Mouse (Mus musculus) liver, embryonic 16.5 days (tissue): Measurements from ENCODE around the gene Mmel1. TPM values are rescaled to one million over a fixed set of nuclear protein-coding genes. Genes with fewer than 3 reads are reported as not detected.

ENCODE experiments used
- ATAC-seq: fragments of 200-750 bp; cut with Nextera tagmentation; 2 replicates; pipeline ENCODE4 v1.8.0; 2017; ENCODE audit warnings: low read depth, mild to moderate bottlenecking, moderate number of reproducible peaks, moderate library complexity
- H3K27ac ChIP-seq: fragments of 300-500 bp; sonication (generic); 2 replicates; pipeline ENCODE4 v1.5.1; 2014; ENCODE audit warnings: mild to moderate bottlenecking, low read length
- H3K27me3 ChIP-seq: fragments of 300-500 bp; sonication (generic); 2 replicates; pipeline ENCODE4 v1.6.1; 2014; ENCODE audit warnings: low read depth, low read length, mixed read lengths; ENCODE audit not compliant: control insufficient read depth, insufficient read depth
- H3K36me3 ChIP-seq: fragments of 300-500 bp; sonication (generic); 2 replicates; pipeline ENCODE4 v1.6.1; 2014; ENCODE audit warnings: mild to moderate bottlenecking; ENCODE audit not compliant: control insufficient read depth, insufficient read depth
- H3K4me1 ChIP-seq: fragments of 300-500 bp; sonication (generic); 2 replicates; pipeline ENCODE4 v1.6.1; 2014; ENCODE audit warnings: low read depth, low read length, mixed read lengths; ENCODE audit not compliant: control insufficient read depth
- H3K4me2 ChIP-seq: fragments of 300-500 bp; sonication (generic); 2 replicates; pipeline ENCODE4 v1.6.1; 2014; ENCODE audit warnings: low read depth, low read length, mixed read lengths
- H3K4me3 ChIP-seq: fragments of 300-500 bp; sonication (generic); 2 replicates; pipeline ENCODE4 v1.5.1; 2014; ENCODE audit warnings: low read depth, mild to moderate bottlenecking, low read length
- H3K9ac ChIP-seq: fragments of 300-500 bp; sonication (generic); 2 replicates; pipeline ENCODE4 v1.6.1; 2014; ENCODE audit warnings: low read depth, low read length
- H3K9me3 ChIP-seq: fragments of 300-500 bp; sonication (generic); replicated peaks from 2 replicates; pipeline ENCODE4 v1.6.1; 2016; ENCODE audit warnings: low read length; ENCODE audit not compliant: control insufficient read depth
- WGBS: fragments of 180-500 bp; shearing (Covaris S2); extraction: QIAGEN DNeasy Blood & Tissue Kit; methylation state at CpG from one replicate; pipeline ENCODE4 v1.1.7; 2014; ENCODE audit not compliant: insufficient replicate concordance; 5-methylcytosine and 5-hydroxymethylcytosine counted together
- polyA plus RNA-seq: library from polyadenylated mRNA; unstranded; fragments of >200 nt; fragmentation: Nextera tagmentation; extraction: Ambion mirVana; gene quantifications from 2 replicates; pipeline ENCODE4 v1.2.1, GENCODE M21; 2015

The Mmel1 gene
- polyA plus RNA-seq, 1 experiment from 2014 or later: 2.4 TPM

DNA sequence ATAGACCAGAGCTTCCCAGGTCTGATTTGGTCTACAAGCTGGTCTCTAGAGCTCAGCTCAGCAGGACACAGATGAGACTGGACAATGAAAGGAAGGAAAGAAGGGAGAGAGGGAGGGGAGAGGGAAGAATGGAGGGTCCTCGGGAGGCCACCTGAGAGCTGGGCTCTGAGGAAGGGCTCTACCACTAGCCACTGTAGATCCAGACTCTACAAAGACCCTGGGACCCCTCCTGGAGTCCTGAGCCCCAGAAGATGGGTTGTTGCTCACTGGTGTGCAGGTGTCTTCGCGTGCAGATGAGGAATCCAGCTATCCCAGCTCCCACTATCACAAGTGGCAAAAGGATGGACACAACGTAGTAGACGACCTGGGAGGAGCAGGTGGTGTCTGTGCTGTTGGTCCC is 53.5 kb downstream of the Mmel1 start:
- Histone ChIP-seq H3K4me2 (peak overlapping the region; percentile 82), H3K27ac (peak overlapping the region; percentile 3; the same call in 1 of the 2 replicates), H3K4me3 (peak overlapping the region; percentile 76), H3K36me3 (peaks cover 67% of the 10 kb centered on the region), H3K4me1 (peaks cover 57% of the 10 kb centered on the region), H3K27me3 (no peaks in the 10 kb centered on the region), H3K9me3 (no peaks in the 10 kb centered on the region), H3K9ac (0 out of 2 replicates have a peak overlapping the region, but pooled peaks have one; percentile 4)
- ATAC-seq: no peak
- 90% methylated on average over 5 of the region's 5 CpGs for WGBS

DNA sequence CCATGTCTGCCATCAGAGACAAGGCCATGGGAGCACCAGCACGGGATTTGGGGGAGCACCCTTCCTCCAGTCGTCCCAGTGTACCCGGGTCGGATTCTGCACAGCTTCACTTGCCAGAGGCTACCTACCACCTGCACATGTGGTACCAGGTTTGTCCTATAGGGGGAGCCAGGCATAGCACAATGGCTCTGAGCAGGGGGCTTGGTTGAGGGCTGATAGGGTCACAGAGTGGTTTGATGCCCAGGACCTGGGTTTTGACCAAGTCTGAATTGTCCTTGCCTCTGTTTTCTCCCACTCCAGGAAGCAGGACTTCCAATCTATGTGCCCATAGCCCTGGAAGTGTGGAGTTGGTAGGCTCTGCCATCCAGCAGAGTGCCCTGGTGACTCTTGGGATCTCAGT is 56.0 kb downstream of the Mmel1 start:
- Histone ChIP-seq H3K9ac (peak overlapping the region; percentile 90), H3K4me1 (peaks cover 66% of the 10 kb centered on the region)

DNA sequence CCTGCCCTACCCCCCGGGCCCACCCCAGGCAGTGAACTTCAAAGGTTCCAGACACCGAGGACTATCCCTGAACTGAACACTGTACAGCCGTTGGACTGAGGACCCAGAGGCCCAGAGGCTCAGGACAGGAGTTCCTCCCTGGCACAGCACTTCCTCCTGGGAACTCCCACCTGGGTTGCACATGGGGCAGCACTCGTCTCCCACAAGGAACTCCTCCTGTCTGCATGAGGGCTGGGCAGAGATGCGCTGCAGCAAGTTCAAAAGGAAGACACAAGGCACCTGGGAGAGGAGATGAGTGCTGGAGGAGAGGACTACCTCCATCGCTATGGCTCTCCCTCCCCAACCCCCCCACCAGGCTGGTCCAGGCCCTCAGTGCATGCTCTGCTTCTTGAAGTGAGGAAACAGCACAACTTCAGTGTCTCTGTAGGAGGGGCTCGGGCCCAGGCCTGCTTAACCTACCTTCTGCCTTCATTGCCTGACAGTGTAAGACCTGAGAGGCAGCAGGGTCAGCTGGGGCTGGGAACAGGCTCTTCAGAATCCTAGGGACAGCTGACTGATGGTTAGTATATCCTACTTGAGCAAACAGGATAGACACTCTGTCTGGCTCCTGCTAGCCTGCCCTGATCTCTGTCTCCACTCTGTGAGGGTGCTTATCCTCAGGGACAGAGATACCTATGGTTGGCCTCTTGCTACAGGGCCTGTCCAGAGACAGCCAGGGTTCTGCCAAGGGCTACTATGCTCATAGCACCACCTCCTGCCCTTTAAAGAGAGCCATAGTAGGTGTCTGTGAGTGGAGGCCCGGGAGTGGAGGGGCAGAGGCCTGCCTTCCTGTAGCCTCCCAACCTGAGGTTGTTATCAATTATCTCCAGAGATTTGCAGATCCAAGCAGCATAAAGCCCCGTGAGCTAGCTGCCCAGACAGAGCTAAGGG is 57.8 kb downstream of the Mmel1 start:
- peaks cover 45% of the 10 kb centered on the region for H3K36me3 ChIP-seq
- peaks cover 60% of the 10 kb centered on the region for H3K4me1 ChIP-seq
- H3K9ac ChIP-seq: peak overlapping the region; percentile 90
- 28% methylated on average over 9 of the region's 9 CpGs for WGBS
- peak overlapping the region; percentile 76 for H3K4me3 ChIP-seq
- H3K27me3 ChIP-seq: no peaks in the 10 kb centered on the region
- no peaks in the 10 kb centered on the region for H3K9me3 ChIP-seq
- H3K27ac ChIP-seq: peak overlapping the region; percentile 95
- ATAC-seq: peak; percentile 22
- H3K4me2 ChIP-seq: peak overlapping the region; percentile 82

More for the DNA sequence above, 56.0 kb downstream of the Mmel1 start:
- Histone ChIP-seq H3K27me3 (no peaks in the 10 kb centered on the region), H3K4me2 (peak overlapping the region; percentile 82), H3K36me3 (peaks cover 57% of the 10 kb centered on the region), H3K27ac (peak overlapping the region; percentile 70), H3K4me3 (peak overlapping the region; percentile 76), H3K9me3 (no peaks in the 10 kb centered on the region)
- 71% methylated on average over 4 of the region's 4 CpGs for WGBS
- ATAC-seq: no peak

DNA sequence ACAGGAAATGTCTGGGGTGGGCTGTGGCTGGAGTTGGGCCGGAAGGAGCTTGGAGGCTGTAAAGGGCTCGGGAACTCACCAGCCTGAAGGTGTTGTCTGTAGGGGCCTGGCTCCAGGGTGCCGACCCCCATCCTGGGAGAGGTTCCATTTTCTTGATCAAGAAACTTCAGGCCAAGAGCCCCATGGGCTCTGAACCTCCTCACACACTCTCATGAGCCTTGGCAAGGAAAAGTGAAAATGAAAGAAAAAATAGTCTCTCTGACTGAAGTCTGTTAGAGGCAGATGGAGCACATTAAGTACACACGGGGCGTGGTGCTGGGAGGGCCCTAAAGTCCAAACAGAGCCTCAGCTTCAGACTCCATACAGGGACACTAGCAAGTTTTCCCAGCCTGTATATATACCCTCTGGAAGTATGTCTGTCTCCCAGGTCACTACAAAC is 58.5 kb downstream of the Mmel1 start:
- Histone ChIP-seq H3K36me3 (peaks cover 39% of the 10 kb centered on the region), H3K4me1 (peaks cover 53% of the 10 kb centered on the region), H3K4me3 (peak overlapping the region; percentile 76), H3K27ac (peak overlapping the region; percentile 95), H3K4me2 (peak overlapping the region; percentile 82), H3K27me3 (no peaks in the 10 kb centered on the region), H3K9ac (peak overlapping the region; percentile 90), H3K9me3 (no peaks in the 10 kb centered on the region)
- WGBS: 2% methylated on average over 5 of the region's 5 CpGs
- ATAC-seq: peak; percentile 68

DNA sequence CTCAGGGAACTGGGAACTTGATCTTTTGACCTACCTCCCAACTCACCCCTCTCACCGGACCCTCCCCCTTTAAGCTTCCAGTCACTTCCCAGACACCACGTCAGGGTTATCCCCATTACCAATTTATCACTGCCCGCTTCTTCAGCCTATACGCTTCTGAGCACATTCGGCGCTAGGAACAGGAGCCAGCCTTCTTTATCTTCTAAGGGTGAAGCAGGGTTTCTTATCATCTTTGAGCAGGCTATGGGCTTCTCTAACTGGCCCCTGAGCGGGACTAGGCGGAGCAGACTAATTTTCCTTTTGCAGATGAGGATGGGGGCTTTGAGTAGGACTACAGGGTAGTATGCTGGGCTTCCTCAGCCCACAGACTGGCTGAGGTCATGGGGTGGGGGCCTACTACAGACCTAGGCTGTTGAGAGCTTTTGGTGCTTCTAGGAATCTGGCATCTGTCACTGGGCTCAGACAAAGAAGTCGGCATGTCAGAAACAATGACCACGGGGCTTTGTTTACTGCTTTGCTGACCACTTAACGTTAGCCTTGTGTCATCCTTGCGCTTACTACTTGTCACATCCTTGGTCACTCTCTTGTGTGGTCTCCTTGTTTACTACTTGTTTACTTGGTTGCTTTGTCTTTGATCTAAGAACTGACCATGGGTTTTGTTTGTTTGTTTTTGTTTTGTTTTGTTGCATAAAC is 59.2 kb downstream of the Mmel1 start, which contains the start of gene Tnfrsf14:
TSS of gene Tnfrsf14 (minus strand) at position 169 of the 693 bp plus-strand sequence.
- peaks cover 32% of the 10 kb centered on the region for H3K36me3 ChIP-seq
- H3K4me2 ChIP-seq: peak within 1 kb of the TSS; percentile 82
- peak within 1 kb of the TSS; percentile 95 for H3K27ac ChIP-seq
- no peaks in the 10 kb centered on the region for H3K9me3 ChIP-seq
- WGBS: 10% methylated on average over 12 of the region's 12 CpGs
- no peaks in the 10 kb centered on the region for H3K27me3 ChIP-seq
- peaks cover 50% of the 10 kb centered on the region for H3K4me1 ChIP-seq
- H3K4me3 ChIP-seq: peak within 1 kb of the TSS; percentile 76
- peak within 1 kb of the TSS; percentile 90 for H3K9ac ChIP-seq
- peak; percentile 87 for ATAC-seq

DNA sequence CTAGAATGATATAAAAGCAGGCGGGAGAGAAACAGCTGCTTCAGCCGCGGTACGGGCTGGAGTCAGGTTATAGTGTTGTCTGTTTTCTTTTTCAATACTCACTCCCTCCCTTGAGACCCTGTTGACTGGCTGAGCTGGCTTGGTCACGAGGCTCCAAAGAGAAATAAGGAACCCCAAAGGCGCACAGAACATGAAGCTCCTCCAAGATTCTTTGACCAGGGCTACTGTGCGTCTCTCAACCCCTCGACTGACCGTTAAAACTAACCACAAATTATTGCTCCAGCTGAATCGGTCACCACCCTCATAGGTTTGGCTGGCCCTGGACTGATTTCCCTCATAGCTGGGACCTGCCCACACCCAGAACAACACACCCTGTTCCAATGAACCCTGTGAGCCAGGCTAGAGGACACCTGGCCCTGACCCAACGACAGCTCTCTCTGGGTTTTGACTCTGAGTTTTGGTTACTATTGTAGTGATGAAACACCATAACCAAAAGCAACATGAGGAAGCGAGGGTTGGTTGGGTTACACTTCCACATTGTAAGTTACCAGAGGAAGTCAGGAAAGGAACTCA is 59.8 kb downstream of the Mmel1 start:
- H3K9me3 ChIP-seq: no peaks in the 10 kb centered on the region
- H3K27ac ChIP-seq: peak overlapping the region; percentile 95
- 18% methylated on average over 12 of the region's 12 CpGs for WGBS
- peak overlapping the region; percentile 76 for H3K4me3 ChIP-seq
- peak; percentile 80 for ATAC-seq
- peaks cover 26% of the 10 kb centered on the region for H3K36me3 ChIP-seq
- peaks cover 46% of the 10 kb centered on the region for H3K4me1 ChIP-seq
- peak overlapping the region; percentile 90 for H3K9ac ChIP-seq
- peak overlapping the region; percentile 82 for H3K4me2 ChIP-seq
- H3K27me3 ChIP-seq: no peaks in the 10 kb centered on the region

DNA sequence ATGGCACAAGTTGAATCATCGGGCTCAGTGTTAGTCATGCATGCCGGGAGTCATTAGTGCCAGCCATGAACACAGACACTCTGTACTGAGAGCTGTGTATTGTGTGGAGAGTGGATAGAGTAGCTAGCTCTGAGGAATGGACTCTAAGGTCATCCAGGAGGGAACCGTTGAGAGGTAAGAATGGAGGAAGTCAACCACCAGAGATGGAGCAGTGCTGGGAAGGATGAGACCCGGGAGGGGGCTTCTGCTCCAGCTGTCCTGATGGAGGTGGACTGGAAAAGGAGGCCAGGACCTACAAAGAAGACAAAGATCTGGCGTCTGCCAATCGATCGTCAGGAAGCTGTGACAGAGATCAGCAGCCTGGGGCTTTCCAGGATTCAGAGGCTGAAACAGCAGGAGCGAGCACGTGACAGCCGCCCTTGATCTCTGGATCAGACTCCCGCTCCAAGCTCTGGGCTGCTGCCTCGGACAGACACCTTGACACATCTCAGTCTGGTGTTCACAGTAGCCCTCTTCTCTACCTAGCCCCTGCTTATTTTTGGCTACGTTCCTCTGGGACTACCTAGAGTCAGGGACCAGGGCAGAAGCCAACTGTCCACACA is 64.0 kb downstream of the Mmel1 start:
- Histone ChIP-seq H3K36me3 (no peaks in the 10 kb centered on the region), H3K9ac (no peak overlapping the region), H3K4me1 (peaks cover 21% of the 10 kb centered on the region), H3K4me3 (no peak overlapping the region), H3K27ac (no peak overlapping the region), H3K27me3 (no peaks in the 10 kb centered on the region), H3K4me2 (no peak overlapping the region), H3K9me3 (no peaks in the 10 kb centered on the region)
- 67% methylated on average over 13 of the region's 13 CpGs for WGBS
- no peak for ATAC-seq

DNA sequence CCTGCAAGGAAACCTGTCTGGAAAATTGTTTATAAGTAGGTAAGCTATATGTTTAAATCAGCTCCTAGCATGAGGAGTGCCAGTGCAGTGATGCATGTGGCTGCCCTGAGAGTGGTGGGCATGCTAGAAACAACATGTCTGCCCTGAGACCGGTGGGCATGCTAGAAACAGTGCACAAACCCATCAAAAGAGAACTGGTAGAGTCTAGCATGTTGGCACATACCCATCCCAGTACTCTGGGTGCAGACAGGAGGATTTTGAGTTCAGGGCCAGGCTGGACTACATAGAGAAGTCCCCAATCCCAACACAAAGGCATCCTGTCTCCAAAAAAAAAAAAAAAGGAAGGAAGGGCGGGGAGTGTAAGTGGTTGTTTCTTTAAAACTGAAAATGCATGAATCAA is 65.4 kb downstream of the Mmel1 start:
- H3K4me3 ChIP-seq: no peak overlapping the region
- H3K9ac ChIP-seq: no peak overlapping the region
- ATAC-seq: 0 out of 2 replicates have a peak, but pooled peaks have one; percentile 14
- H3K4me2 ChIP-seq: no peak overlapping the region
- no peaks in the 10 kb centered on the region for H3K36me3 ChIP-seq
- no peaks in the 10 kb centered on the region for H3K9me3 ChIP-seq
- WGBS: 83% methylated on average over 2 of the region's 2 CpGs
- peaks cover 11% of the 10 kb centered on the region for H3K4me1 ChIP-seq
- H3K27ac ChIP-seq: peak overlapping the region; percentile 34; the same call in 1 of the 2 replicates
- H3K27me3 ChIP-seq: no peaks in the 10 kb centered on the region
